Mouse (Mus musculus) thymus, adult 18-20 months (tissue): Measurements from ENCODE around the gene Tulp3.
"Not testable (repeated sequence)": the region's sequence is repeated elsewhere in the genome, so short reads cannot be mapped to it uniquely, and the experiment has no call there.

Source experiments
- DNase-seq, 2 experiments: peaks; one replicate each; pipeline ENCODE4 v3.0.0; 2022; ENCODE audit warnings: mixed read lengths in 2 of 2

Tulp3 gene

GRCm38 (mm10) chr6:128355726-128356416 is at the start of gene Tulp3:
Gene Tulp3, minus strand, starts transcription at chr6:128355851.
- DNase-seq = peak; percentile 80 to 86

DNA sequence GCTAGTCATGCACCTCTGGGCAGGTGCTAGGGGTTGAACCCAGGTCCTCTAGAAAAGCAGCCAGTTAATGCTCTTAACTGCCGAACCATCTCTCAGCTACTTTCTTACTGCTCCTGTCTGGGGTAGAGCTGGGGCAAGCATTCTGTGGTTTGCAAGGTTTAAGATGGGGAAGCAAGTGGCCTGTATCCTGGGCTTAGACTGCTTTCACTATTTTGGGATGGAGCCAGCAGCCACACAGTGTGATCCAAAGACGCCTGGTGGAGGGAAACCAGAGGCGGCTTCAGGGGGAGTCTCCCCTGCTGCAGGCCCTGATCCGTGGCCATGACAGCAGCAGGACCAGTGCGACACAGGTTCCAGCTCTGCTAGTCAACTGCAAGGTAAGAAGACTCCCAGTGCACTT is 49.1 kb upstream of the Tulp3 start:
- no peak for DNase-seq

- DNase-seq = no peak
Measured at GRCm38 (mm10) chr6:128399421-128400185, 44.0 kb upstream of the Tulp3 start.

GRCm38 (mm10) chr6:128398996-128399395 is 43.3 kb upstream of the Tulp3 start, which contains the start of gene Nrip2:
Gene Nrip2, plus strand, starts transcription at chr6:128399296.
- no peak for DNase-seq

- no peak for DNase-seq
Measured at GRCm38 (mm10) chr6:128397574-128398261, 42.1 kb upstream of the Tulp3 start.

- no peak for DNase-seq
Measured at GRCm38 (mm10) chr6:128390683-128391082, 35.0 kb upstream of the Tulp3 start.

- DNase-seq = no peak
Measured at GRCm38 (mm10) chr6:128389185-128389584, 33.5 kb upstream of the Tulp3 start.

DNA sequence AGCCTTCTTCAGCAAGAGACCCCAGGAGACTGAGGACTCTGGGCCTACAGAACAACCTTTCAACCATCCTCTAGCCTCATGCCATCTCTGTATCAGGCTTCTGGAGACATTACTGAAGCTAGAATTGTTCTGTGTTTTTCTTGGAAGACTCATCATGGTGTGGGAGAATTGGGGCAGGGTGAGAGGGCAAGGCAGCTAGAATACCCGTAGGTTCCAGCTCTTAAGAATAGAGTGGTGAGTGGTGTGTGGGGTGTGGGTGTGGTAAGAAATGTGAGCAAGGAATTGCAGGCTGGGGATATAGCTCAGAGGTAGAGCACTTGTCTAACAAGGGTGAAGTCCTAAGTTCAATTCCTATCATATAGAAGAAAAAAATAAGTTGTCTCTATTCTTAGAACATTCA is 29.4 kb upstream of the Tulp3 start:
- no peak for DNase-seq

DNA sequence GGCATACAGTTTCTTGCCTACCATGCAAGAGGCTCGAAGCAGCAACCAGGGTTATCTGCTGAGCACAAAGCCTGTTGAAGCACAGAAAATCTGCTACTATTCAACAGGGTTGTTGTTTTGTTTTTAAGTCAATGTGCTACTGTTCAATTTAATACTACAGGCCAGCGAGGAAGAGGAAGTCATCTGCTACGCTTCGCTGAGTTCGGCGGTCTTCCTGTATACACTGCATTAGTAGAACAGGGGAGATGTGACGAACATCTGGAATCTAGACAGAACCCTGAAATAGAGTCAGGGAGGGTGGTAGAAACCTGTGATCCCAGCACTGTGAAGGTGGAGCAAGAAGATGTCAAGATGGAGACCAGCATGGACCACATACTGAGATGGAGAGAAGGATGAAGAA is 28.1 kb upstream of the Tulp3 start:
- no peak for DNase-seq

DNA sequence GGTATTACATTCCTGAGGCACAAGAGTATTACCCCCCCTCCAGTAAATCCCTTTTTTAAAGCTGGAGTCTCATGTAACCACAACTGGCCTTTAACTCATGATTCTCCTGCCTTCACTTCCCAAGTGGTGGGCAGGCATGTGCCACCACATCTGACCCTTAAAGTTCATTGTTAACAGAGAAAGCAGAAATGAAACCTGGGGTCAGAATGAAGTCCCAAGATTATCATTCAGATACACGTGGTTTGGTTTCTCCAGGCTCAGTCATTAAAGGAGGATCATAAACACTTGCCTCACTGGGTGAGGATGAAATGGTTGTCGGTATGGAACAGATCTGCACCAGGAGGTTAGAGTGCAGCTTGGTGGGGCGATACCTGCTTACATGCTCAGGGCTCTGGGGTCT is 25.6 kb upstream of the Tulp3 start:
- DNase-seq = no peak

GRCm38 (mm10) chr6:128380594-128381167 is 25.0 kb upstream of the Tulp3 start:
- DNase-seq = not testable (repeated sequence)

DNA sequence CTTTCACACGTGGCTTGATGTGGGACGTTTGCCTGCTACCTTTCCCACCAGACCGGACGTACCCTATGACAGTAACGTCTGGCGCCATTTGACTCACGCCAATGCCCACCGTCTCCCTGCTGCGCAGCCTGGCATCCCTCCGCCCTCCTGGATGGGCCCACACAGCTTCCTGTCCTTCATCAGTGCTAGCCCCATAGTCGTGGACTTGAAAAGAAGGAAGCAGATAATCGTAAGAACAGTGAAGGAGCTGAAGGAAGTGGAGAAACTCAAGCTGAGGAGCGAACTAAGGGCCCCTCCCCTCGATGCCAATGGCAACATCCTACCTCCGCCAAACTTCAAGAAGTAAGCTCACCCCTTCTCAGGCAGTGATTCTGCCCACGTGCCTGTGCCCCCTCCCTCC is 24.0 kb upstream of the Tulp3 start:
- no peak for DNase-seq

DNA sequence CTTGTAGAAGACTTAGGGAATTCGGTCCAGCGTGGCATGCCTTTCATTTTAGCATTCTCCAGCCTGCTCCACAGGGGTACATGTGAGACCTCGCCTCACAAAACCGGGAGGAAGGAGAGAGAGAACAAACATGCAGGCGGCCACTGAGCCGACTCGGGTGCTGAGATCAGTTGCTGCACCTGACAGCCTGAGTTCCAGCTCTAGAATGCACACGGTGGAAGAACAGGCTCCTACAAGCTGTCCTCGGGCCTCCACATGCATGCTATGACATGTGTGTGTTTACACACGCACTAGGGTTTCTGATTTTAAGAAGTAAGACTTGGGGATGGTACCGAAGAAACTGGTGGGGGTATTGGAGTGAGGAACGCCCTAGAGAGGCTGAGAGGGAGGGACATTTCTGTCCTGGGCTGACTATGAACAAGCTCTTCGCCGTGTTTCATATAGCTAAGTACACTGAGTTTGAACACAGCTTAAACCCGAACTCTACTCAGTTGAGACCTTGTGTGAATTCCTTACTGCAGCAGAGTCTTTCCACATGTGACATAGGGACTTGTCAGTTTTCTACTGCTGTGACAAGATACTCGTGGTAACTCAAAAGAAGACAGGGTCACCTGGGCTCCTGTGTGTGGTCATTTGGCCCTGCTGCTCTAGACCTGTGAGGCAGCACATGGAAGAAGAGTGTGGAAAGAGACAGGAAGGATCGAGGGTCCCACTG is 20.9 kb upstream of the Tulp3 start:
- no peak for DNase-seq

- DNase-seq = no peak
Measured at GRCm38 (mm10) chr6:128375192-128375591, 19.5 kb upstream of the Tulp3 start, which contains the start of the genes Tex52 and Gm44596. Gene Tex52, plus strand, starts transcription at chr6:128375456. Gene Gm44596, plus strand, starts transcription at chr6:128375503.

- DNase-seq = no peak
Measured at GRCm38 (mm10) chr6:128370040-128370439, 14.4 kb upstream of the Tulp3 start.

DNA sequence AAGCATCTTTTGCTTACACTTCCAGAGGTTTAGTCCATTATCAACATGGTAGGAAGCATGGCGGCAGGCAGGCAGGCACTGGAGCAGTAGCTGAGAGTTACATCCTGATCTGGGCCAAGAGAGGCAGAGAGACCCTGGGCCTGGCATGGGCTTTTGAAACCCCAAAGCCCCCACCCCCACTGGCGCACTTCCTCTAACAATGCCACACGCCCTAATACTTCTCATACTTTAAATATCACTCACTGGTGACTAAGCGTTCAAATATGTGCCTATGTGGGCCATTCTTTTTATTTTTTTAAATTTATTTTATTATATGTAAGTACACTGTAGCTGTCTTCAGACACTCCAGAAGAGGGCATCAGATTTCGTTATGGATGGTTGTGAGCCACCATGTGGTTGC is 10.8 kb upstream of the Tulp3 start:
- DNase-seq = no peak

- DNase-seq = no peak
Measured at GRCm38 (mm10) chr6:128364721-128365120, 9.1 kb upstream of the Tulp3 start.

GRCm38 (mm10) chr6:128363007-128363825 is 7.6 kb upstream of the Tulp3 start:
- DNase-seq = no peak

- peak; percentile 70 to 79 for DNase-seq
Measured at GRCm38 (mm10) chr6:128362381-128363006, 6.8 kb upstream of the Tulp3 start, which contains the start of the genes Rhno1 and Foxm1. Gene Rhno1, minus strand, starts transcription at chr6:128362911. Gene Foxm1, plus strand, starts transcription at chr6:128362967.

DNA sequence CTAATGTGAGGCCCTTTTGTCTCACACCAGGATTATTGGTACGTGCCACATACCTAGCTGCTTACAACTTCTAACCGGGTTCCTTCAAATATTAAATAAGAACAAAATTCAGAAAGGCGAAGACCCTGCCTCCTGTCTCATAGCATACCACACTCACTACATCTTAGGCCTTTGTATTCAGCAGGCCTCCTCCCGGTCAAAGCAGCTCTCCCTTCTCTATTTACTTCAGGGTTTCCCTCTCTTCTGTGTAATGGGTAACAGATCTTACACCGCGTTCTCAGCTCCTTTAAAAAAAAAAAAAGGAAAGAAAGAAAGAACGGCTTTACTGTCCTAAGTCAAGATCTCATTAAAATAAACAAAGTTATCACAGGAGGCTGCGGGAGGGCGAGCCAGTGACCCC is 6.2 kb upstream of the Tulp3 start:
- no peak for DNase-seq

DNA sequence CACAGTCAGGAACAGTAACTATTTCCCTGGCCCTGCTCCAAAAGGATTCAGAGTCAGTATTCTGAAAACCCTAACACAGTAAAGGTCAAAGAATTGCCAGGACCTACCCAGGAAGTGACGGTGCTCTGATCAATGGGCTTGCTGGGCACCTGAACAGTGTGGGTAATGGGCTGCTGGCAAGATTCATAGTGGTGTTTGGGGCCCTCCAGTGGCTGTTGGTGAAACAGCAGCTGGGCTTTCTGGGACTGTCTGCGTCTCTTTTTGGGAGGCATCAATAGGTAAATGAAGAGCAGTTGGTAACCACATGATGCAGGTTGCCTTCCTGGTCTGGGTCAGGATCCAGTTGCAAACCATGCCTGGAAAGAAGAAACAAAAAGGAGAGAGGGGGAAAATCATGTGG is 3.3 kb upstream of the Tulp3 start:
- peak in 1 of 2 experiments; percentile 44 for DNase-seq
